Mouse (Mus musculus): ENCODE measurements around the gene Slc44a5. TPM values are rescaled to one million over a fixed set of nuclear protein-coding genes. Genes with fewer than 3 reads are reported as not detected.
"Not testable (repeated sequence)": the region's sequence is repeated elsewhere in the genome, so short reads cannot be mapped to it uniquely, and the experiment has no call there.

The Slc44a5 gene
- polyA plus RNA-seq, 1 experiment from 2014 or later: 0.81 TPM

- no peak overlapping the region for H3K9ac ChIP-seq (ENCODE audit: low read depth, low read length)
- H3K4me1 ChIP-seq (ENCODE audit: control insufficient read depth, insufficient read depth, low read length): no peaks in the 10 kb centered on the region
Observed at GRCm38 (mm10) chr3:154226100-154226752, 253.0 kb downstream of the Slc44a5 start.

DNA sequence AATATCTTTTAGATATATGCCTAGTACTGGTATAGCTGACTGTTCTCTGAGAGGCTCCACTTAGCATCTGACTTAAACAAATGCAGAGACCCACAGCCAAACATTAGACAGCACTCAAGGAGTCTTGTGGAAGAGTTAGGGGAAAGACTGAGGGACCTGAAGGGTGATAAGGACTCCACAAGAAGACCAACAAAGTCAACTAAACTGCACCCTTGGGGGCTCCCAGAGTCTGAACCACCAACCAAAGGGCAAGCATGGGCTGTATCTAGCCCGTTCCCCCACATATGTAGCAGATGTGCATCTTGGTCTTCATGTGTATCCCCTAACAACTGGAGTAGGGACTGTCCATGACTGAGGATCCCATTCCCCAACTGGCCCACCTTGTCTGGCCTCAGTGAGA is 271.7 kb downstream of the Slc44a5 start:
- H3K4me3 ChIP-seq (ENCODE audit: low read length): no peak overlapping the region
- no peak overlapping the region for H3K27ac ChIP-seq (ENCODE audit: low read depth, low read length)
- H3K9me3 ChIP-seq (ENCODE audit: control insufficient read depth, low read length): peaks cover 10% of the 10 kb centered on the region; the same call in 1 of the 2 replicates
- H3K9ac ChIP-seq (ENCODE audit: low read depth, low read length): no peak overlapping the region
- no peak overlapping the region for H3K4me2 ChIP-seq (replicated peaks; ENCODE audit: low read depth, low read length)
- no peak for ATAC-seq (ENCODE audit: low FRiP score, low TSS enrichment)
- no peaks in the 10 kb centered on the region for H3K4me1 ChIP-seq (ENCODE audit: control insufficient read depth, insufficient read depth, low read length)
- 89% methylated on average over 1 of the region's 1 CpGs for WGBS
- H3K36me3 ChIP-seq (ENCODE audit: control insufficient read depth, insufficient read depth, low read length): no peaks in the 10 kb centered on the region
- H3K27me3 ChIP-seq (ENCODE audit: control insufficient read depth, insufficient read depth, low read length): no peaks in the 10 kb centered on the region

More at GRCm38 (mm10) chr3:154226100-154226752, 253.0 kb downstream of the Slc44a5 start:
- Histone ChIP-seq H3K27ac (ENCODE audit: low read depth, low read length) (no peak overlapping the region), H3K4me3 (ENCODE audit: low read length) (no peak overlapping the region), H3K9me3 (ENCODE audit: control insufficient read depth, low read length) (no peaks in the 10 kb centered on the region), H3K27me3 (ENCODE audit: control insufficient read depth, insufficient read depth, low read length) (no peaks in the 10 kb centered on the region), H3K36me3 (ENCODE audit: control insufficient read depth, insufficient read depth, low read length) (no peaks in the 10 kb centered on the region), H3K4me2 (replicated peaks; ENCODE audit: low read depth, low read length) (no peak overlapping the region)
- WGBS: 51% methylated on average over 10 of the region's 10 CpGs
- ATAC-seq (ENCODE audit: low FRiP score, low TSS enrichment): peak; percentile 64; the same call in 1 of the 2 replicates

GRCm38 (mm10) chr3:154251486-154251885 is 278.2 kb downstream of the Slc44a5 start:
- Histone ChIP-seq H3K27ac (ENCODE audit: low read depth, low read length) (no peak overlapping the region), H3K4me2 (replicated peaks; ENCODE audit: low read depth, low read length) (no peak overlapping the region), H3K4me1 (ENCODE audit: control insufficient read depth, insufficient read depth, low read length) (no peaks in the 10 kb centered on the region), H3K27me3 (ENCODE audit: control insufficient read depth, insufficient read depth, low read length) (no peaks in the 10 kb centered on the region), H3K36me3 (ENCODE audit: control insufficient read depth, insufficient read depth, low read length) (no peaks in the 10 kb centered on the region), H3K9me3 (ENCODE audit: control insufficient read depth, low read length) (0 out of 2 replicates have a peak, but pooled peaks cover 4% of the 10 kb centered on the region), H3K9ac (ENCODE audit: low read depth, low read length) (no peak overlapping the region), H3K4me3 (ENCODE audit: low read length) (no peak overlapping the region)
- 84% methylated on average over 2 of the region's 2 CpGs for WGBS
- ATAC-seq (ENCODE audit: low FRiP score, low TSS enrichment): no peak

GRCm38 (mm10) chr3:154252219-154252618 is 279.0 kb downstream of the Slc44a5 start:
- 61% methylated on average over 10 of the region's 10 CpGs for WGBS
- no peak overlapping the region for H3K9ac ChIP-seq (ENCODE audit: low read depth, low read length)
- no peak overlapping the region for H3K4me2 ChIP-seq (replicated peaks; ENCODE audit: low read depth, low read length)
- H3K36me3 ChIP-seq (ENCODE audit: control insufficient read depth, insufficient read depth, low read length): no peaks in the 10 kb centered on the region
- no peaks in the 10 kb centered on the region for H3K27me3 ChIP-seq (ENCODE audit: control insufficient read depth, insufficient read depth, low read length)
- ATAC-seq (ENCODE audit: low FRiP score, low TSS enrichment): no peak
- H3K9me3 ChIP-seq (ENCODE audit: control insufficient read depth, low read length): no peaks in the 10 kb centered on the region
- H3K4me1 ChIP-seq (ENCODE audit: control insufficient read depth, insufficient read depth, low read length): no peaks in the 10 kb centered on the region
- H3K27ac ChIP-seq (ENCODE audit: low read depth, low read length): no peak overlapping the region
- no peak overlapping the region for H3K4me3 ChIP-seq (ENCODE audit: low read length)

DNA sequence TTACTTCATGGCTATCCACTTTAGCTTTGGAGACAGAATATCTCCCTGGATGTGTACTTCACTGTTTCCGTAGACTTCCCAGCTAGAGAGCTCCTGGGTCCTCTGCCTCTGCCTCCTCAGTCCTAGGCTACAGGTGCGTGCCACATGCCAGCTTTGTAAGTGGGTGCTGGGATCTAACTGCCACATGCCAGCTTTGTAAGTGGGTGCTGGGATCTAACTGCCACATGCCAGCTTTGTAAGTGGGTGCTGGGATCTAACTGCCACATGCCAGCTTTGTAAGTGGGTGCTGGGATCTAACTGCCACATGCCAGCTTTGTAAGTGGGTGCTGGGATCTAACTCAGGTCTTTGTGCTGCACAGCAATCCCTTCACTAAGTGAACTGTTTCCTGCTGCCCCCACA is 281.0 kb downstream of the Slc44a5 start:
- not testable (repeated sequence) for H3K4me1 ChIP-seq (ENCODE audit: control insufficient read depth, insufficient read depth, low read length); H3K36me3 ChIP-seq (ENCODE audit: control insufficient read depth, insufficient read depth, low read length); H3K9me3 ChIP-seq (ENCODE audit: control insufficient read depth, low read length); H3K4me3 ChIP-seq (ENCODE audit: low read length); H3K4me2 ChIP-seq (replicated peaks; ENCODE audit: low read depth, low read length); H3K27me3 ChIP-seq (ENCODE audit: control insufficient read depth, insufficient read depth, low read length); H3K9ac ChIP-seq (ENCODE audit: low read depth, low read length); ATAC-seq (ENCODE audit: low FRiP score, low TSS enrichment); H3K27ac ChIP-seq (ENCODE audit: low read depth, low read length)
- WGBS: 95% methylated on average over 2 of the region's 2 CpGs

GRCm38 (mm10) chr3:154257312-154257711 is 284.1 kb downstream of the Slc44a5 start:
- Histone ChIP-seq H3K27me3 (ENCODE audit: control insufficient read depth, insufficient read depth, low read length) (no peaks in the 10 kb centered on the region), H3K36me3 (ENCODE audit: control insufficient read depth, insufficient read depth, low read length) (no peaks in the 10 kb centered on the region)
- no peak for ATAC-seq (ENCODE audit: low FRiP score, low TSS enrichment)

GRCm38 (mm10) chr3:154268313-154268712 is 295.1 kb downstream of the Slc44a5 start:
- Histone ChIP-seq H3K27ac (ENCODE audit: low read depth, low read length) (no peak overlapping the region), H3K4me1 (ENCODE audit: control insufficient read depth, insufficient read depth, low read length) (no peaks in the 10 kb centered on the region), H3K4me3 (ENCODE audit: low read length) (no peak overlapping the region), H3K36me3 (ENCODE audit: control insufficient read depth, insufficient read depth, low read length) (no peaks in the 10 kb centered on the region), H3K27me3 (ENCODE audit: control insufficient read depth, insufficient read depth, low read length) (peaks cover 4% of the 10 kb centered on the region; the same call in 1 of the 2 replicates), H3K9me3 (ENCODE audit: control insufficient read depth, low read length) (no peaks in the 10 kb centered on the region), H3K9ac (ENCODE audit: low read depth, low read length) (no peak overlapping the region), H3K4me2 (replicated peaks; ENCODE audit: low read depth, low read length) (no peak overlapping the region)
- ATAC-seq (ENCODE audit: low FRiP score, low TSS enrichment): no peak
- WGBS: 69% methylated on average over 9 of the region's 9 CpGs

More at GRCm38 (mm10) chr3:154257312-154257711, 284.1 kb downstream of the Slc44a5 start:
- no peaks in the 10 kb centered on the region for H3K4me1 ChIP-seq (ENCODE audit: control insufficient read depth, insufficient read depth, low read length)
- no peak overlapping the region for H3K4me3 ChIP-seq (ENCODE audit: low read length)
- H3K9ac ChIP-seq (ENCODE audit: low read depth, low read length): no peak overlapping the region
- no peaks in the 10 kb centered on the region for H3K9me3 ChIP-seq (ENCODE audit: control insufficient read depth, low read length)
- H3K4me2 ChIP-seq (replicated peaks; ENCODE audit: low read depth, low read length): no peak overlapping the region
- no peak overlapping the region for H3K27ac ChIP-seq (ENCODE audit: low read depth, low read length)

DNA sequence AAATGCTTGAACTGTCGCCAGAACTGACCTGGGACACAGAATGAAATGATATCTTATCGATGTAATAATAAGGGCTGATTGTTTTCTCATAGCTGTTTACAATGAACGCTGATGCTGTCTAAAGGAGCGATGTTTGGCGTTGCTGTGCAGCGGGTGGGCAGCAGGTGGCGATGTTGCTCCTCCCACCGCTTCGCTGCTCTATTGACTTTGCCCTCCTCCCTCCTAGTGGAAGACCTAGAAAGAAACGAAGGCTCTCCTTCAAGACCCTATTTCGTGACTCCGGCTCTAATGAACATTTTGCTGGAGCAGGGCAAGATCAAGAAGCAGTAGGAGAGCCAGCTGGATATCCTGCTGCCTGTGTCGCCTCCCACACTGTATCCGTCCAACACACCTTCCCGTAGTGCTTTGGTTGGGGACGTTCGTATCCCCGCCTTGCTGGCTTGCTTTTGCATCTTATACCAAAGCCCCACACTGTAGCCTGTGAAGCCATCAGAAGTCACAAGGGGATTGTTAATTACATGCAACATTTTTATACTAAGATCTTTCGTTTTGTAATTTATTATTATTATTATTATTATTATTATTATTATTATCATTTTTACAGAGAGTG is 296.6 kb downstream of the Slc44a5 start:
- H3K9ac ChIP-seq (ENCODE audit: low read depth, low read length): no peak overlapping the region
- no peak overlapping the region for H3K27ac ChIP-seq (ENCODE audit: low read depth, low read length)
- H3K36me3 ChIP-seq (ENCODE audit: control insufficient read depth, insufficient read depth, low read length): no peaks in the 10 kb centered on the region
- ATAC-seq (ENCODE audit: low FRiP score, low TSS enrichment): peak; percentile 80
- 10% methylated on average over 19 of the region's 19 CpGs for WGBS
- no peaks in the 10 kb centered on the region for H3K9me3 ChIP-seq (ENCODE audit: control insufficient read depth, low read length)
- H3K27me3 ChIP-seq (ENCODE audit: control insufficient read depth, insufficient read depth, low read length): peaks cover 4% of the 10 kb centered on the region; the same call in 1 of the 2 replicates
- H3K4me2 ChIP-seq (replicated peaks; ENCODE audit: low read depth, low read length): peak overlapping the region; percentile 36; the same call in 1 of the 2 replicates
- H3K4me3 ChIP-seq (ENCODE audit: low read length): peak overlapping the region; percentile 22; the same call in 1 of the 2 replicates
- H3K4me1 ChIP-seq (ENCODE audit: control insufficient read depth, insufficient read depth, low read length): no peaks in the 10 kb centered on the region

DNA sequence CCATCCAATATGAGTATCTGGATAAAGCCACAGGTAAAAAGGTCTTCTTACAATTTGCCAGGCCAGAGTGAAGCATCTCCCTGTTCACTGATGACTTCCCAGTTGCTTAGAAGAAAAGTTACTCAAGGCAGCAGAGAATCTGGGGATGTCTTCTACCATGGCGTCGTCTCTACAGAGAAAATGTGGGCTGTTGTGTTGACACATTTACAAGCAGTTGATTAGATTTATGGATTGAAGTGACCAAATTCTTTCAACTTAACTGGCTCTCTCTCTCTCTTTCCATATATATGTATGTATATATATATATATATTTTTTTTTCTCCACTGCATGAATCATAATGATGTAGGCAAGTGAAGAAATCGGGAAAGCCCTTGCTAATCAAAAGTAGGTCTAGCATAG is 301.4 kb downstream of the Slc44a5 start:
- peaks cover 4% of the 10 kb centered on the region; the same call in 1 of the 2 replicates for H3K27me3 ChIP-seq (ENCODE audit: control insufficient read depth, insufficient read depth, low read length)
- no peak overlapping the region for H3K4me2 ChIP-seq (replicated peaks; ENCODE audit: low read depth, low read length)
- H3K36me3 ChIP-seq (ENCODE audit: control insufficient read depth, insufficient read depth, low read length): no peaks in the 10 kb centered on the region
- H3K9ac ChIP-seq (ENCODE audit: low read depth, low read length): no peak overlapping the region
- no peak overlapping the region for H3K4me3 ChIP-seq (ENCODE audit: low read length)
- no peaks in the 10 kb centered on the region for H3K9me3 ChIP-seq (ENCODE audit: control insufficient read depth, low read length)
- H3K4me1 ChIP-seq (ENCODE audit: control insufficient read depth, insufficient read depth, low read length): no peaks in the 10 kb centered on the region
- 55% methylated on average over 3 of the region's 3 CpGs for WGBS
- ATAC-seq (ENCODE audit: low FRiP score, low TSS enrichment): no peak
- H3K27ac ChIP-seq (ENCODE audit: low read depth, low read length): no peak overlapping the region

All from kidney, embryonic 14.5 days (tissue).